Mouse (Mus musculus): ENCODE results near the gene Bglap3. TPM values are rescaled to one million over a fixed set of nuclear protein-coding genes. Genes with fewer than 3 reads are reported as not detected.

Bglap3 gene
- polyA plus RNA-seq, 2 experiments = 2.0 to 2.5 TPM

GRCm38 (mm10) chr3:88359584-88359983 lies 13.0 kb downstream of the Bglap3 start:
- Histone ChIP-seq H3K27ac (replicated peaks; ENCODE audit: low read depth, low read length) (no peak overlapping the region), H3K36me3 (ENCODE audit: control insufficient read depth, insufficient read depth, low read length) (peaks cover 77% of the 10 kb centered on the region), H3K4me3 (replicated peaks; ENCODE audit: low read length) (no peak overlapping the region), H3K9ac (ENCODE audit: low read depth, low read length, severe bottlenecking) (no peak overlapping the region), H3K27me3 (ENCODE audit: control insufficient read depth, insufficient read depth, low read length) (no peaks in the 10 kb centered on the region), H3K9me3 (ENCODE audit: control insufficient read depth, low read length) (no peaks in the 10 kb centered on the region), H3K4me1 (ENCODE audit: control insufficient read depth, insufficient read depth, low read length) (0 out of 2 replicates have a peak, but pooled peaks cover 3% of the 10 kb centered on the region), H3K4me2 (replicated peaks; ENCODE audit: low read depth, low read length, severe bottlenecking) (no peak overlapping the region)
- 0 out of 2 replicates have a peak, but pooled peaks have one; percentile 18 for ATAC-seq (ENCODE audit: low FRiP score, low read depth)
- no peak for DNase-seq (ENCODE audit: low spot score)
- 72% methylated on average over 5 of the region's 5 CpGs for WGBS
- TF ChIP-seq POLR2A (IDR thresholded peaks at IDR 0.05; ENCODE audit: borderline replicate concordance, extremely low read depth, insufficient read depth, insufficient read length) = no peak

- Histone ChIP-seq H3K4me1 (ENCODE audit: control insufficient read depth, insufficient read depth, low read length) (no peaks in the 10 kb centered on the region), H3K9me3 (ENCODE audit: control insufficient read depth, low read length) (no peaks in the 10 kb centered on the region), H3K36me3 (ENCODE audit: control insufficient read depth, insufficient read depth, low read length) (peaks cover 100% of the 10 kb centered on the region), H3K9ac (ENCODE audit: low read depth, low read length, severe bottlenecking) (no peak overlapping the region), H3K4me3 (replicated peaks; ENCODE audit: low read length) (no peak overlapping the region), H3K27ac (replicated peaks; ENCODE audit: low read depth, low read length) (no peak overlapping the region), H3K4me2 (replicated peaks; ENCODE audit: low read depth, low read length, severe bottlenecking) (no peak overlapping the region), H3K27me3 (ENCODE audit: control insufficient read depth, insufficient read depth, low read length) (no peaks in the 10 kb centered on the region)
- DNase-seq (ENCODE audit: low spot score) = no peak
- ATAC-seq (ENCODE audit: low FRiP score, low read depth) = no peak
- 96% methylated on average over 8 of the region's 8 CpGs for WGBS
- no peak for TF ChIP-seq POLR2A (IDR thresholded peaks at IDR 0.05; ENCODE audit: borderline replicate concordance, extremely low read depth, insufficient read depth, insufficient read length)
These were observed 18.0 kb downstream of the Bglap3 start for GRCm38 (mm10) chr3:88354396-88355165.

- H3K27ac ChIP-seq (replicated peaks; ENCODE audit: low read depth, low read length) = no peak overlapping the region
- no peak overlapping the region for H3K4me3 ChIP-seq (replicated peaks; ENCODE audit: low read length)
- no peaks in the 10 kb centered on the region for H3K4me1 ChIP-seq (ENCODE audit: control insufficient read depth, insufficient read depth, low read length)
- no peak overlapping the region for H3K9ac ChIP-seq (ENCODE audit: low read depth, low read length, severe bottlenecking)
- 87% methylated on average over 9 of the region's 9 CpGs for WGBS
- TF ChIP-seq POLR2A (IDR thresholded peaks at IDR 0.05; ENCODE audit: borderline replicate concordance, extremely low read depth, insufficient read depth, insufficient read length) = no peak
- no peak for ATAC-seq (ENCODE audit: low FRiP score, low read depth)
- no peaks in the 10 kb centered on the region for H3K9me3 ChIP-seq (ENCODE audit: control insufficient read depth, low read length)
- peaks cover 100% of the 10 kb centered on the region for H3K36me3 ChIP-seq (ENCODE audit: control insufficient read depth, insufficient read depth, low read length)
- DNase-seq (ENCODE audit: low spot score) = no peak
- H3K4me2 ChIP-seq (replicated peaks; ENCODE audit: low read depth, low read length, severe bottlenecking) = no peak overlapping the region
- H3K27me3 ChIP-seq (ENCODE audit: control insufficient read depth, insufficient read depth, low read length) = no peaks in the 10 kb centered on the region
These were observed 19.6 kb downstream of the Bglap3 start for GRCm38 (mm10) chr3:88352907-88353306.

GRCm38 (mm10) chr3:88350732-88351131 lies 21.8 kb downstream of the Bglap3 start:
- Histone ChIP-seq H3K36me3 (ENCODE audit: control insufficient read depth, insufficient read depth, low read length) (peaks cover 100% of the 10 kb centered on the region), H3K4me3 (replicated peaks; ENCODE audit: low read length) (no peak overlapping the region), H3K9ac (ENCODE audit: low read depth, low read length, severe bottlenecking) (no peak overlapping the region), H3K4me2 (replicated peaks; ENCODE audit: low read depth, low read length, severe bottlenecking) (no peak overlapping the region), H3K27me3 (ENCODE audit: control insufficient read depth, insufficient read depth, low read length) (no peaks in the 10 kb centered on the region), H3K4me1 (ENCODE audit: control insufficient read depth, insufficient read depth, low read length) (no peaks in the 10 kb centered on the region), H3K9me3 (ENCODE audit: control insufficient read depth, low read length) (no peaks in the 10 kb centered on the region), H3K27ac (replicated peaks; ENCODE audit: low read depth, low read length) (no peak overlapping the region)
- 88% methylated on average over 13 of the region's 13 CpGs for WGBS
- ATAC-seq (ENCODE audit: low FRiP score, low read depth) (no peak), DNase-seq (ENCODE audit: low spot score) (no peak)
- TF ChIP-seq POLR2A (IDR thresholded peaks at IDR 0.05; ENCODE audit: borderline replicate concordance, extremely low read depth, insufficient read depth, insufficient read length) = no peak

- no peak overlapping the region for H3K27ac ChIP-seq (replicated peaks; ENCODE audit: low read depth, low read length)
- no peak overlapping the region for H3K4me2 ChIP-seq (replicated peaks; ENCODE audit: low read depth, low read length, severe bottlenecking)
- no peak overlapping the region for H3K4me3 ChIP-seq (replicated peaks; ENCODE audit: low read length)
- peaks cover 27% of the 10 kb centered on the region for H3K36me3 ChIP-seq (ENCODE audit: control insufficient read depth, insufficient read depth, low read length)
- H3K4me1 ChIP-seq (ENCODE audit: control insufficient read depth, insufficient read depth, low read length) = peaks cover 12% of the 10 kb centered on the region
- TF ChIP-seq POLR2A (IDR thresholded peaks at IDR 0.05; ENCODE audit: borderline replicate concordance, extremely low read depth, insufficient read depth, insufficient read length) = no peak
- DNase-seq (ENCODE audit: low spot score) (no peak), ATAC-seq (ENCODE audit: low FRiP score, low read depth) (no peak)
- no peak overlapping the region for H3K9ac ChIP-seq (ENCODE audit: low read depth, low read length, severe bottlenecking)
- no peaks in the 10 kb centered on the region for H3K9me3 ChIP-seq (ENCODE audit: control insufficient read depth, low read length)
- 81% methylated on average over 3 of the region's 3 CpGs for WGBS
- H3K27me3 ChIP-seq (ENCODE audit: control insufficient read depth, insufficient read depth, low read length) = no peaks in the 10 kb centered on the region
These were observed 33.5 kb downstream of the Bglap3 start for GRCm38 (mm10) chr3:88339006-88339405.
